Mouse (Mus musculus) MEL (cell line): ENCODE data around the gene Auts2.

Experiments used
- BHLHE40 ChIP-seq: IDR thresholded peaks from 2 replicates; pipeline ENCODE4 v1.6.1; 2012; ENCODE audit warnings: low read depth, mild to moderate bottlenecking, inconsistent platforms, low read length, improper control_type of control experiment, borderline replicate concordance
- CHD2 ChIP-seq: IDR thresholded peaks from 2 replicates; pipeline ENCODE4 v1.6.1; 2011; ENCODE audit warnings: low read length, improper control_type of control experiment
- CTCF ChIP-seq, 3 experiments: IDR thresholded peaks in 2 of 3; conservative IDR thresholded peaks in 1 of 3; 2 replicates each; pipeline ENCODE4 v1.5.1; 2011 to 2012; ENCODE audit warnings: low read length in 3 of 3, low read depth in 2 of 3, mild to moderate bottlenecking in 2 of 3, improper control_type of control experiment in 1 of 3, inconsistent platforms in 1 of 3, mixed read lengths in 1 of 3, moderate library complexity in 1 of 3; ENCODE audit not compliant: control insufficient read depth in 1 of 3, insufficient read depth in 1 of 3, poor library complexity in 1 of 3, severe bottlenecking in 1 of 3
- EP300 ChIP-seq, 2 experiments: IDR thresholded peaks; 2 replicates each; pipeline ENCODE4 v1.6.1; 2011; ENCODE audit warnings: improper control_type of control experiment in 2 of 2, low read length in 2 of 2, low read depth in 1 of 2, mild to moderate bottlenecking in 1 of 2
- JUND ChIP-seq: IDR thresholded peaks from 2 replicates; pipeline ENCODE4 v1.6.1; 2011; ENCODE audit warnings: low read depth, mild to moderate bottlenecking, improper control_type of control experiment, low read length
- MAX ChIP-seq: IDR thresholded peaks from 2 replicates; pipeline ENCODE4 v1.6.1; 2011; ENCODE audit warnings: low read length, improper control_type of control experiment
- MXI1 ChIP-seq: IDR thresholded peaks from 2 replicates; pipeline ENCODE4 v1.6.1; 2011; ENCODE audit warnings: mild to moderate bottlenecking, low read depth, low read length, improper control_type of control experiment
- POLR2A ChIP-seq, 2 experiments: IDR thresholded peaks; 2 replicates each; pipeline ENCODE4 v1.6.1; 2011 to 2012; ENCODE audit warnings: low read length in 2 of 2, mild to moderate bottlenecking in 2 of 2, control low read depth in 1 of 2, improper control_type of control experiment in 1 of 2, low read depth in 1 of 2, moderate library complexity in 1 of 2; ENCODE audit not compliant: control insufficient read depth in 1 of 2, insufficient read depth in 1 of 2, poor library complexity in 1 of 2
- POLR2AphosphoS2 ChIP-seq: IDR thresholded peaks from 2 replicates; pipeline ENCODE4 v1.6.1; 2011; ENCODE audit warnings: low read length, improper control_type of control experiment
- TAL1 ChIP-seq: IDR thresholded peaks from 2 replicates; pipeline ENCODE4 v1.6.1; 2012; ENCODE audit warnings: mild to moderate bottlenecking, inconsistent platforms, low read length, moderate library complexity, mixed read lengths
- TBP ChIP-seq: IDR thresholded peaks from 2 replicates; pipeline ENCODE4 v1.8.0; 2011; ENCODE audit warnings: low read depth, low read length, improper control_type of control experiment
- UBTF ChIP-seq: IDR thresholded peaks from 2 replicates; pipeline ENCODE4 v1.6.1; 2012; ENCODE audit warnings: low read depth, mild to moderate bottlenecking, inconsistent platforms, low read length, improper control_type of control experiment, moderate library complexity, borderline replicate concordance; ENCODE audit not compliant: insufficient read depth
- USF1 ChIP-seq: IDR thresholded peaks from 2 replicates; pipeline ENCODE4 v1.6.1; 2014; ENCODE audit warnings: low read depth, mild to moderate bottlenecking, inconsistent platforms, low read length, improper control_type of control experiment, moderate library complexity
- ZMIZ1 ChIP-seq: IDR thresholded peaks from 2 replicates; pipeline ENCODE4 v1.6.1; 2012; ENCODE audit warnings: low read depth, mild to moderate bottlenecking, inconsistent platforms, low read length, improper control_type of control experiment, moderate library complexity

DNA sequence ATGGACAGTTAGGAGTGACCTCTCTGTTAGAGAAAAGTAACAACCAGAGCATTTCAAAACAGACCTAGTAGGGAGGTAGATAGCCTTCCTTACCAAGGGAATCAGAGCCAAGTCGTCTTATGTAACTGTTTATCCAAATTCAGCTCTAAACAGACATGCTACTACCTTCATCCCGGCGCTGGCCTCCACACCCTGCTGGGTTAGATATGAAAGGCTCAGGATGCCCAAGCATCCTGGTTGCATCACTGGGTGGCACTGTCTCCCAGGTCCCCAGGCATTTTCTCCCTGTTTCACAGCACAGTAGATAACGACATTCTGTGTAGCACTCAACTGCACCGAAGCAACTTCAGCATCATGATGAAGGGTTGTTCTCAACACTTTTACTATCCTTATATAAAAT lies 154.4 kb downstream of the Auts2 start:
- no peak for TF ChIP-seq UBTF
- TF ChIP-seq EP300 (IDR thresholded peaks at IDR 0.05; ENCODE audit: low read depth in 1 of 2, low read length in 2 of 2), result no peak
- no peak for TF ChIP-seq TAL1
- TF ChIP-seq POLR2AphosphoS2, result no peak
- TF ChIP-seq JUND, result no peak
- no peak for TF ChIP-seq TBP
- TF ChIP-seq POLR2A (IDR thresholded peaks at IDR 0.05; ENCODE audit: control insufficient read depth in 1 of 2, insufficient read depth in 1 of 2, low read depth in 1 of 2, low read length in 2 of 2, poor library complexity in 1 of 2), result no peak
- TF ChIP-seq CHD2, result no peak
- TF ChIP-seq ZMIZ1, result no peak
- no peak for TF ChIP-seq MXI1
- TF ChIP-seq BHLHE40, result no peak
- TF ChIP-seq USF1, result no peak
- no peak for TF ChIP-seq CTCF (IDR thresholded peaks at IDR 0.05 in 2 of 3, conservative IDR thresholded peaks at IDR 0.05 in 1 of 3; ENCODE audit: control insufficient read depth in 1 of 3, insufficient read depth in 1 of 3, low read depth in 2 of 3, low read length in 3 of 3, poor library complexity in 1 of 3, severe bottlenecking in 1 of 3)
- TF ChIP-seq MAX, result no peak
